In the genomic region with DNA sequence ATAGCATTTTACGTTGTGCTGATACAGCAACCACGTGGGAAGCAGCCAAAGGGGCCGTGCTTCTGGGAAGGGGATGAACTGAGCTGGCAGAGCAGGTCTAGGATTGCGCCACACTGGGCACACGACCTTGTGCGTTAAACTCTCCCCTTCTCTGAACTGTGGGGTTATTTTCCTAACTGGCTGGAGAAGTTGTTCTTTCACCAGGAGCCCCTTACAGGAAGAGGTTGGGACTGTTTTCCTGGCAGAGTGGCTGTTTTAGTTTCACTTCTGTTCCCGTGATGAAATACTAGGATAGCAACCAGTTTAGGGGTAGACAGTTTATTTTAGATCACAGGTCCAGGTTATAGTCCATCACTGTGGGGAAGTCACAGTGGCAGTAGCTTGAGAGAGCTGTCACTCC, we compare ENCODE assay signal across 17 mouse cellular contexts. TPM values are rescaled to one million over a fixed set of nuclear protein-coding genes. Genes with fewer than 3 reads are reported as not detected.
DNase-seq lines count a peak whose midpoint lies in the region; TF ChIP-seq lines count a peak whose summit lies in the region.
"Had no signal": no experiment of that assay in that cellular context is flagged by ENCODE, and none has a peak within 500 bp of the region (broad histone marks: within the 10 kb centered on the region; RNA-seq: fewer than 3 reads in every experiment).

No protein-coding gene starts in this region.

- no peak overlapping the region for H3K27ac ChIP-seq in cerebellum, adult 2 months (ENCODE audit: insufficient read depth, low read length)
- H3K27ac ChIP-seq: embryonic facial prominence, embryonic 10.5 days; hindbrain, embryonic 10.5 days; kidney, postnatal 0 days; limb, embryonic 12.5 days; macrophage; neural tube, embryonic 15.5 days; stomach, embryonic 15.5 days had no signal

- DNase-seq in adrenal gland, adult (ENCODE audit: inconsistent age in 2 of 2, low spot score in 1 of 2): peak; percentile 47 to 83
- DNase-seq in adrenal gland, postnatal 4 days (ENCODE audit: low spot score in 2 of 2): no peak
- peak; percentile 13 for DNase-seq in ovary, postnatal 36 days (ENCODE audit: low spot score)
- no peak for DNase-seq in ovary, postnatal 10 days (ENCODE audit: low spot score)
- DNase-seq in lung, adult 18-20 months: peak; percentile 58 to 74
- DNase-seq in spleen, postnatal 4 days (ENCODE audit: low spot score in 2 of 2): no peak
- no peak for DNase-seq in heart, adult 11 months
- no peak for DNase-seq in cerebellum, adult 2 months
- DNase-seq: cerebellum, postnatal 10 days; right cerebral cortex, postnatal 25 days had no signal

- TF ChIP-seq POLR2A in cerebellum, adult 2 months (IDR thresholded peaks at IDR 0.05; ENCODE audit: borderline replicate concordance, insufficient read depth, low read length): no peak

- H3K4me1 ChIP-seq in cerebellum, adult 2 months (ENCODE audit: control insufficient read depth, insufficient read depth, low read length): no peaks in the 10 kb centered on the region
- H3K4me1 ChIP-seq: limb, embryonic 12.5 days; neural tube, embryonic 15.5 days; stomach, embryonic 15.5 days had no signal

- H3K4me3 ChIP-seq in cerebellum, adult 2 months (replicated peaks; ENCODE audit: insufficient read depth, low read depth, low read length): no peak overlapping the region
- H3K4me3 ChIP-seq: embryonic facial prominence, embryonic 10.5 days; hindbrain, embryonic 10.5 days; limb, embryonic 12.5 days; neural tube, embryonic 15.5 days; stomach, embryonic 15.5 days had no signal

- whole genome bisulfite sequencing in cerebellum, adult 2 months: 72% methylated on average over 7 of the region's 7 CpGs

- no peak for TF ChIP-seq CTCF in cerebellum, adult 2 months (IDR thresholded peaks at IDR 0.05; ENCODE audit: borderline replicate concordance, insufficient read depth, low read depth, low read length)

- H3K27me3 ChIP-seq in cerebellum, adult 2 months (ENCODE audit: control insufficient read depth, insufficient read depth, low read length): no peaks in the 10 kb centered on the region
- H3K27me3 ChIP-seq: neural tube, embryonic 15.5 days; stomach, embryonic 15.5 days had no signal

RNA-seq across cellular contexts. Expression of gene Tubgcp3, which starts 39.6 kb away (rescaled TPM):
- 10 to 100 TPM; 47.5 to 48.7 TPM for total RNA-seq in adrenal gland, postnatal 4 days (2021)
- polyA plus RNA-seq in cerebellum, adult 2 months (2012; rRNA removed): 56.0 and 60.1 TPM in 2 replicates

RNA-seq across cellular contexts. Expression of gene Atp11a, which starts 45.2 kb away (rescaled TPM):
- 10 to 100 TPM; 79.4 to 92.9 TPM for total RNA-seq in adrenal gland, postnatal 4 days (2021)
- 63.6 and 71.6 TPM in 2 replicates for polyA plus RNA-seq in cerebellum, adult 2 months (2012; rRNA removed)

Comparison
In these comparisons a context has a peak if more than half of its experiments do, and no peak if none do; other contexts are left out.
1. DNase-seq: peak in adrenal gland, adult (2 of 2), ovary, postnatal 36 days (single experiment) and lung, adult 18-20 months (2 of 2); none in adrenal gland, postnatal 4 days (0 of 2), ovary, postnatal 10 days (single experiment), spleen, postnatal 4 days (0 of 2), heart, adult 11 months (single experiment) and cerebellum, adult 2 months (0 of 2).